Mouse (Mus musculus) forebrain, embryonic 16.5 days (tissue): Measurements from ENCODE around the gene Tspan5. TPM values are rescaled to one million over a fixed set of nuclear protein-coding genes. Genes with fewer than 3 reads are reported as not detected.

ENCODE experiments used
- ATAC-seq: fragments of 200-750 bp; cut with Nextera tagmentation; 2 replicates; pipeline ENCODE4 v1.8.0; 2017; ENCODE audit warnings: mild to moderate bottlenecking, moderate library complexity
- H3K27ac ChIP-seq: fragments of 300-500 bp; sonication (generic); 2 replicates; pipeline ENCODE4 v1.5.1; 2014; ENCODE audit warnings: low read length, control low read depth
- H3K27me3 ChIP-seq: fragments of 300-500 bp; sonication (generic); replicated peaks from 2 replicates; pipeline ENCODE4 v1.6.1; 2014; ENCODE audit warnings: low read length; ENCODE audit not compliant: control insufficient read depth, insufficient read depth
- H3K36me3 ChIP-seq: fragments of 300-500 bp; sonication (generic); 2 replicates; pipeline ENCODE4 v1.6.1; 2014; ENCODE audit not compliant: control insufficient read depth, insufficient read depth
- H3K4me1 ChIP-seq: fragments of 300-500 bp; sonication (generic); replicated peaks from 2 replicates; pipeline ENCODE4 v1.6.1; 2014; ENCODE audit warnings: low read length; ENCODE audit not compliant: control insufficient read depth, insufficient read depth
- H3K4me2 ChIP-seq: fragments of 300-500 bp; sonication (generic); 2 replicates; pipeline ENCODE4 v1.6.1; 2014; ENCODE audit warnings: mild to moderate bottlenecking, low read length, control low read depth
- H3K4me3 ChIP-seq: fragments of 300-500 bp; sonication (generic); replicated peaks from 2 replicates; pipeline ENCODE4 v1.5.1; 2014; ENCODE audit warnings: mild to moderate bottlenecking, low read length, control low read depth
- H3K9ac ChIP-seq: fragments of 300-500 bp; sonication (generic); replicated peaks from 2 replicates; pipeline ENCODE4 v1.6.1; 2014; ENCODE audit warnings: low read depth, low read length, control low read depth
- H3K9me3 ChIP-seq: fragments of 300-500 bp; sonication (generic); 2 replicates; pipeline ENCODE4 v1.6.1; 2016; ENCODE audit warnings: low read length; ENCODE audit not compliant: control insufficient read depth
- WGBS: fragments of 180-500 bp; shearing (Covaris S2); extraction: QIAGEN DNeasy Blood & Tissue Kit; methylation state at CpG from one replicate; pipeline ENCODE4 v1.1.7; 2014; 5-methylcytosine and 5-hydroxymethylcytosine counted together
- polyA plus RNA-seq: library from polyadenylated mRNA; unstranded; fragments of >200 nt; fragmentation: Nextera tagmentation; extraction: Ambion mirVana; gene quantifications from 2 replicates; pipeline ENCODE4 v1.2.1, GENCODE M21; 2015

Gene Tspan5
- polyA plus RNA-seq, 1 experiment from 2014 or later: 98.7 TPM

- no peak overlapping the region; the same call in 1 of the 2 replicates for H3K9ac ChIP-seq
- 74% methylated on average over 13 of the region's 13 CpGs for WGBS
- H3K27ac ChIP-seq: no peak overlapping the region
- H3K4me2 ChIP-seq: no peak overlapping the region
- H3K36me3 ChIP-seq: no peaks in the 10 kb centered on the region
- peaks cover 25% of the 10 kb centered on the region for H3K4me1 ChIP-seq
- no peaks in the 10 kb centered on the region for H3K27me3 ChIP-seq
- no peak overlapping the region for H3K4me3 ChIP-seq
- no peak for ATAC-seq
- H3K9me3 ChIP-seq: no peaks in the 10 kb centered on the region
Measured at GRCm38 (mm10) chr3:138761531-138761930, 19.5 kb downstream of the Tspan5 start.

DNA sequence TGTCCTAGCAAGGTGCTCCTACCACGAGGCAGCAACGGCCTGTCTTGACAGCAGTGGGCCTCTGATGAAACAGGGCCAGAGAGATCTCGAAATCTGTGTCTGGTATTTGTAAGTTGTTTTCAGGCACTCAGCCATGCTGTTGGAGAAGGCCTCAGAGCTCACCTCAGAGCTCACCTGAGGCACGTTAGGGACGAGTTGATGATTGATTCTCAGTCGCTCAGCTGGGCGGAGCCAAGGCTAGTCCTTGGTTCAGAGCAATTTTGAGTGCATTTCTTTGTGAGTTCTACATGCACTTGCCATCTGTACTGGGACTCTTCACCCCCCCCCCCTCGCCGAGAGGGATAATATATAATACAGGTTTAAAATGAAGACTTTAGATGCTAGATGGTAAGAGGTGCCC is 21.9 kb downstream of the Tspan5 start:
- H3K4me2 ChIP-seq: no peak overlapping the region
- H3K4me1 ChIP-seq: peaks cover 25% of the 10 kb centered on the region
- H3K4me3 ChIP-seq: no peak overlapping the region
- H3K9me3 ChIP-seq: no peaks in the 10 kb centered on the region
- 93% methylated on average over 9 of the region's 9 CpGs for WGBS
- no peaks in the 10 kb centered on the region for H3K36me3 ChIP-seq
- H3K27ac ChIP-seq: no peak overlapping the region
- ATAC-seq: no peak
- no peak overlapping the region for H3K9ac ChIP-seq
- no peaks in the 10 kb centered on the region for H3K27me3 ChIP-seq

DNA sequence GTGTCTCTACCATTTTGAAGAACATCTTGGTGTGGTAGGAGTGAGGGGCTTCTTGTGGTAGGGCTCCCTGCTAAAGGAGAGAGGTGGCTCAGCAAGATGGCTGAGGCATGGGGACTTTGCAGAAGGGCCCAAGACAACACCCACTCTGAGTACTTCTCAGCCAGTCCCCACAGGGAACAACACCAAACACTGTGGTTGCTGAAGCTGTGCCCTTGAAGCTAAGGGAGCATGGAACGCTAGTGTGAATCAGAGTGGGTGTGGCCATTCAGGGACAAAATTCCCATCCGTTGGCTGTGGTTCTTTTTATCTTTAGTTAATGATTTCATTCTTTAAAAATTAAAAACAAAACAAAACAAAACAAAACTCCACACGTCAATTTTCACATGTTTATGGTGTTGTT is 22.8 kb downstream of the Tspan5 start:
- H3K4me2 ChIP-seq: no peak overlapping the region
- no peaks in the 10 kb centered on the region for H3K9me3 ChIP-seq
- H3K9ac ChIP-seq: no peak overlapping the region
- no peak for ATAC-seq
- no peak overlapping the region for H3K4me3 ChIP-seq
- peaks cover 24% of the 10 kb centered on the region for H3K4me1 ChIP-seq
- H3K27ac ChIP-seq: no peak overlapping the region
- H3K27me3 ChIP-seq: no peaks in the 10 kb centered on the region
- WGBS: 72% methylated on average over 3 of the region's 3 CpGs
- H3K36me3 ChIP-seq: no peaks in the 10 kb centered on the region

GRCm38 (mm10) chr3:138767034-138767433 is 25.0 kb downstream of the Tspan5 start:
- 69% methylated on average over 8 of the region's 8 CpGs for WGBS
- H3K36me3 ChIP-seq: no peaks in the 10 kb centered on the region
- no peak overlapping the region for H3K4me3 ChIP-seq
- no peak for ATAC-seq
- no peak overlapping the region for H3K4me2 ChIP-seq
- H3K9ac ChIP-seq: no peak overlapping the region
- peaks cover 17% of the 10 kb centered on the region for H3K4me1 ChIP-seq
- no peaks in the 10 kb centered on the region for H3K27me3 ChIP-seq
- H3K9me3 ChIP-seq: no peaks in the 10 kb centered on the region
- no peak overlapping the region for H3K27ac ChIP-seq

GRCm38 (mm10) chr3:138768541-138769093 is 26.6 kb downstream of the Tspan5 start:
- Histone ChIP-seq H3K4me3 (no peak overlapping the region), H3K9me3 (no peaks in the 10 kb centered on the region), H3K4me1 (peaks cover 17% of the 10 kb centered on the region), H3K4me2 (no peak overlapping the region), H3K27ac (no peak overlapping the region), H3K27me3 (no peaks in the 10 kb centered on the region), H3K9ac (no peak overlapping the region), H3K36me3 (no peaks in the 10 kb centered on the region)
- 67% methylated on average over 12 of the region's 12 CpGs for WGBS
- ATAC-seq: no peak

GRCm38 (mm10) chr3:138770650-138771331 is 28.8 kb downstream of the Tspan5 start:
- Histone ChIP-seq H3K4me1 (peaks cover 30% of the 10 kb centered on the region), H3K27ac (no peak overlapping the region)
- WGBS: 48% methylated on average over 10 of the region's 10 CpGs

GRCm38 (mm10) chr3:138771549-138772333 is 29.7 kb downstream of the Tspan5 start:
- no peak for ATAC-seq
- 90% methylated on average over 12 of the region's 12 CpGs for WGBS
- H3K27ac ChIP-seq: no peak overlapping the region
- peaks cover 30% of the 10 kb centered on the region for H3K4me1 ChIP-seq
- no peaks in the 10 kb centered on the region for H3K27me3 ChIP-seq
- H3K4me3 ChIP-seq: no peak overlapping the region
- no peak overlapping the region for H3K4me2 ChIP-seq
- no peak overlapping the region for H3K9ac ChIP-seq
- H3K36me3 ChIP-seq: no peaks in the 10 kb centered on the region
- H3K9me3 ChIP-seq: no peaks in the 10 kb centered on the region

More at GRCm38 (mm10) chr3:138770650-138771331, 28.8 kb downstream of the Tspan5 start:
- H3K9ac ChIP-seq: no peak overlapping the region
- H3K9me3 ChIP-seq: no peaks in the 10 kb centered on the region
- H3K27me3 ChIP-seq: no peaks in the 10 kb centered on the region
- ATAC-seq: no peak; the same call in 1 of the 2 replicates
- H3K36me3 ChIP-seq: no peaks in the 10 kb centered on the region
- H3K4me3 ChIP-seq: no peak overlapping the region
- H3K4me2 ChIP-seq: no peak overlapping the region

DNA sequence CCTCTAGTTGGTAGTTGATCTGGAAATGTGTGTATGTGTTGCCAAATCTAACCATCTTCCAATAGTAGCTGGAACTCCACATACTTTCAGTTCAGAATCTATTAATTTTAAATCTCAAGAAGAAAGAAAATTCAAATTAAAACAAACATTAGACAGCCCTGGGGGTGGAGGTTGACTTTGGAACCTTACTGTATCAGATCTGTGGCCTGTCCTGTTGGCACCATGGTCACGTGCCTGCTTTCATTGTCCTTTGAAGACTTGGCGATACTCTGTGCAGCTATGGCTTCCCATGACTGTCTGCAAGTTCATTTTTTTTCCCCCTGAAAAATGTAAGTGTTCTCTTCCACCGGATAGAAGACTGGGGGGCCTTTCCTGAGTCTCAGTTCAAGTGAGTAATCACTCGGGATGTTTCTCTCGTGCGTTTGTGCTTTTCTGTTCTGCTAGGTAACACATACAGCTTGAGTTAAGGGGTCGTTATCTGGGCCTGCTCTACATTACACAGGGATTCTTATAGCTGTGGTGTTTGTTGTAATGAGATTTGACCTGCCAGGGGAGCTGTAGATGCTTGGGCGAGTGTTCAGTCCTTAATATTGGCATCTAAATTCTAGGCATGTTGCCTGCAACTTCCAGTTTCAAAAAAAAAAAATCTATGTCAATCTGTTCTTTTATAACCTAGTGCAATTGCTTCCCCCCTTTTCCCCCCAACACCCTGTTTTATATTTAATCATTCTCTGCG is 32.0 kb downstream of the Tspan5 start:
- no peak overlapping the region for H3K4me3 ChIP-seq
- peaks cover 42% of the 10 kb centered on the region for H3K4me1 ChIP-seq
- no peak overlapping the region for H3K9ac ChIP-seq
- 42% methylated on average over 9 of the region's 9 CpGs for WGBS
- no peaks in the 10 kb centered on the region for H3K36me3 ChIP-seq
- H3K27me3 ChIP-seq: no peaks in the 10 kb centered on the region
- no peak overlapping the region for H3K4me2 ChIP-seq
- ATAC-seq: no peak
- H3K27ac ChIP-seq: no peak overlapping the region
- no peaks in the 10 kb centered on the region for H3K9me3 ChIP-seq

DNA sequence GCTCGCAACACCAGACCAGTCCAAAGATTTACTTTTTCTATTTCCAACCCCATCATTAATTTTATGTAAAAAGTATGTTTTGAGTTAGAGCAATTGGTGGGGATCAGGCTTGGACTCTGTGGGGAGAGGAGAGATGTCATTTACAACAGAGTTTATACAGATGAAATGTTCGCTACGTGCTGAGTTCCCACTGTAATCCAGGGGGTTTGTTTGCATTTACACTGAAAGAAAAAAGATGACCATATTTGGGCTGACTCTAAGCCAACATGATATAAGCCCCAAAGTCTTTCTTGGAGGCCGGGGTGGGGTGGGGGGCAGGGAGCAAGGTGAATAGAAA is 32.6 kb downstream of the Tspan5 start:
- no peaks in the 10 kb centered on the region for H3K36me3 ChIP-seq
- no peak overlapping the region for H3K27ac ChIP-seq
- no peak overlapping the region for H3K4me3 ChIP-seq
- ATAC-seq: no peak
- WGBS: 47% methylated on average over 4 of the region's 4 CpGs
- H3K27me3 ChIP-seq: no peaks in the 10 kb centered on the region
- peaks cover 46% of the 10 kb centered on the region for H3K4me1 ChIP-seq
- H3K9me3 ChIP-seq: no peaks in the 10 kb centered on the region
- H3K9ac ChIP-seq: no peak overlapping the region
- no peak overlapping the region for H3K4me2 ChIP-seq
